Mouse (Mus musculus): ENCODE measurements around the gene Atl3.

DNA sequence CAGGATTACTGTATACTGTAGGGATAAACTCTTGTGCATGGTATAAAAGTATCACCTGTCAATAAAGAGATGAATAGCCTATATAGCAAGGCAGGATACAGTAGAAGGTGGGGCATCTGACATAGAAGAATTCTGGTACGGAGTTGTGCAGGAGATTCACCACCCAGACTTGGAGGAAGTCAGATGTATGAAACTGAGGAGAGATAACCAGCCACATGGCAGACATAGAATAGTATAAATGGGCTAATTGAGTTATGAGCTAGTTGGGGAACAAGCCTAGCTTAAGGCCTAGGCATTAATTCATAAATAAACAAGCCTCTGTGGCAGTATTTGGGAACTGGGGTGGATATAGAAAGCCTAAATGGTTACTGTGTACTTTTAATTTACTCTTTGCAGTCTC lies 22.6 kb downstream of the Atl3 start:
- no peak for TF ChIP-seq GATA1 (IDR thresholded peaks at IDR 0.05; ENCODE audit: borderline replicate concordance, low read length)
- no peak for TF ChIP-seq FLI1 (IDR thresholded peaks at IDR 0.05; ENCODE audit: low read length)
